Mouse (Mus musculus) liver, adult 2 months (tissue): ENCODE measurements at regions not wholly inside any gene's neighbourhood (a gene's known extent, or its start where the extent isn't known, plus 50 kb on each side); places are given as distances from the start of the nearest gene placed in this dataset.

ENCODE experiments used
- CTCF ChIP-seq: fragments of 200-500 bp; IDR thresholded peaks from 2 replicates; pipeline ENCODE4 v1.5.1; 2011; ENCODE audit warnings: low read depth, low read length, control low read depth
- POLR2A ChIP-seq: fragments of 200-500 bp; IDR thresholded peaks from 2 replicates; pipeline ENCODE4 v1.6.1; 2011; ENCODE audit warnings: low read length, control low read depth; ENCODE audit not compliant: insufficient read depth; ENCODE audit errors: extremely low read depth

DNA sequence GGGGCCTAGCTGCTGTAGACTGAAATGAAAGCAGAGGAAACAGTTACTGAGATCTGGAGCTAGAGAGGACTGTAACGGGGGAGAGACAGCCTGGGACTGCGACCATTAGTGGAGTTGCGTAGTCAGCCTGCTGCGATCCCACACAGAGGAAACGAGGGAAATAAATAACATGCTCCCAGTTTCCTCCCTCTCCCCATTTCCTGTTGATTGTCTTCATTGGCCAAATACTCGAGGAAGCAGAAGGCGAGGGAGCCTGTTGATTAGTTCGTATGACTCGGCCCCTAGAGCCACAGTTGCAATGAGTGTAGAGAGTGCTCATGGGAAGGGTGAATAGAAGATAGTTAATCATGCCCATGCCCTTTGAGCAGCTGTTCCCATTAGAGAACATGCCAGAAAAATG is 155.0 kb upstream of the Eif4g2 start:
- TF ChIP-seq POLR2A (no peak), CTCF (no peak)
